Mouse (Mus musculus) gastrocnemius, adult 18-20 months (tissue): ENCODE measurements at regions not wholly inside any gene's neighbourhood (a gene's known extent, or its start where the extent isn't known, plus 50 kb on each side); places are given as distances from the start of the nearest gene placed in this dataset.
"Not testable (repeated sequence)": the region's sequence is repeated elsewhere in the genome, so short reads cannot be mapped to it uniquely, and the experiment has no call there.

Experiments
- DNase-seq: peaks from one replicate; pipeline ENCODE4 v3.0.0; 2021; ENCODE audit warnings: low spot score

- DNase-seq: no peak
Observed at GRCm38 (mm10) chr5:74829003-74829402, 126.3 kb upstream of the Lnx1 start.

GRCm38 (mm10) chr5:74827944-74828343, 125.2 kb upstream of the Lnx1 start:
- no peak for DNase-seq

DNA sequence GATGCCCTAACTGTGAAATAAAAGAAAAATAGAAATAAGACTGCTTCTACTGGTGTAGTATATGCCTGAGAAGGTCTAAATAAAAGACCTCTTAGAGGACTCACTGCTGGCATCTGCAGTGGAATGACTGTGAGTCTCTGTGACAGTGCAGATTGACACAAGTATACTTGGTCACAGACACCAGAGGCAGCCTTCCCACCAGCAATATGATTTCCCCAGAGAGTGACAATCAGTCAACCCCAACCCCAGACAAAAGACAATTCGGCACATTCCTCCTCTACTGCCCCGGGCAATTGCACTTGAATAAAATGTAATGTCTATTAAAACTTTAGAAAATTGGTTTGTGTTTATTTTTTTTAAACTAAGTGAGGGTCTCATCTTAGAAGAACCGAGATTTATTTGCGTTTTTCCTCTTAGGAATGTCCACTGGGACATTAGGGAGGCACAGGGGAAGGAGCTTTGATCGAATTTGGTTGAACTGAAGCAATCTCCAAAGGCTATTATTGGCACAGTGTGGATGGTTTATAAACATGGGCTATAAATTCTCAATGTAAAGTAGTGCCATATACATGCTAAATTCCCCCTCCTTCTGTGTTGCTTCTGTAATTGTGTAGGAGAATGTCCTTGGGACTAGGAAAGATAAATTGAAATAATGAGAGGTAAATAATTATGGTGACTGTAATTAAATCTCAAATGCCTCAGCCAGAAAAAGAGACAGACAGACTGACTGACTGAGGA, 123.0 kb upstream of the Lnx1 start:
- DNase-seq: no peak

- DNase-seq: no peak
Observed at GRCm38 (mm10) chr5:74823719-74824118, 121.0 kb upstream of the Lnx1 start.

DNA sequence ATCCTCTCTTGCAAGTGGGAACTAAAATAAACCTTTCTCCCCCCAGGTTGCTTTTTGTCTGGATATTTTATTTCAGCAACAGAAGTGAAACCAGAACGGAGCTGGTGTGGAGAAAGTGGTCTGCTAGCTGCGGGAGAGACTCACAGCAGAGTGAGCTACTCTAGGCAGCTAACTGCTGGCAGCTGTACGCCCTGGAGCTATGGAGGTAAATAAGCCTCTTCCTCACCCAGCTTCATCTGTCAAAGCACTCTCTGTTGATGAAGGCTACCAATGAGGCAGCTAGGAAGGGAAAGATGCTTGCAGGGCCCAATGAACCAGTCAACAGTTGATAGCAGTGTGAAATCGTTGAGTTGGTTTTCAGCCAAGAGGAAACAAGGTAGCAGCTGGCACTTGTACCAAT, 119.3 kb upstream of the Lnx1 start:
- DNase-seq: no peak

- no peak for DNase-seq
Observed at GRCm38 (mm10) chr5:74816523-74816922, 113.8 kb upstream of the Lnx1 start.

GRCm38 (mm10) chr5:74813396-74813795, 110.7 kb upstream of the Lnx1 start:
- DNase-seq: no peak

DNA sequence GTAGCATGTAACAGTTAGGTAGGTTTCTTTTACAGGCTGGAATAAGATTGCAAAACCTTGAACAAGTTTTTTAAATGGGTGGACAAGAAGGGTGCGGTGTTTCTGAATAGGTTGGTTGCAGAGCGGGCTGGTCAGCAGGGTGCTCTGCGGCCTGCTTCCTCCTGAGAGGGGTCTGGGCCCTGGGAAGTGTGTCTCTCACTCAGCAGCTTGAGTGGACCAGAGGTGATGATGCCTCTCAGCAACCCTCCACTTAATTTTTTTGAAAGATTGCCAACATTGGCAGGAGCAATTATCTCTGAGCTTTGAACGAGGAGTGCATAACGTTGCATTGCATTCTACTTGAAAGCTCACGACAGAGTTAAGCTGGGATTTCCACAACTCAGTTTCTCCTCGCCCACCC, 108.3 kb upstream of the Lnx1 start:
- DNase-seq: no peak

DNA sequence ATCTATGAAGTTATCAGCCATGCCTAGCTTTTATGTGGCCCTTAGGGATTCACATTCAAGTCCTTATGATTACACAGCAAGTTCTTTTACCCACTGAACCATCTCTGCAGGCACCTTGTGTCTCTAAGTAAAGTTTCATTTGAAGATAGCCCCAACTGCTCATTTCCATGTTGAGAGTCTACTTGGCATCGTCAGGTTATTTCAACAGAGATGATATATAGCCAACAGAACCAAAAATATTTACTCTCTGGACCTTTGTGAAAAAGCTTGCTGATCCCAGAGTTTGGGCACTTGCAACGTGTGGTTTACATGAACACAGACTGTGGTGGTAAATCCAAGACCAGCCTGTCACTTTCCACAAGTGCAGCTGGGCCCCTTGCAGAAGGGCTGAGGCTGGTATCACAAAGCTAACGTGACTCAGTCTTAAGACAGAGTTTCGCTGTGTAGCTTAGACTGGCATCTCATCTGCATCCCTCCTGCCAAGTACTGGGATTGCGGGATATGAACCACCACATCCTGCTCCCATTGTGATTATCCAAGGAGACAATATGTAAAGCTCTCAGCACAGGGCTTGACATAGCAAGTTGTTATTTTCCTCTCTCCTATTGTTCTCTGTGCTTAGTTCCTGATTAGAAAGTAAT, 105.0 kb upstream of the Lnx1 start:
- no peak for DNase-seq

GRCm38 (mm10) chr5:74801946-74802345, 99.2 kb upstream of the Lnx1 start:
- DNase-seq: no peak

- no peak for DNase-seq
Observed at GRCm38 (mm10) chr5:74800351-74800750, 97.6 kb upstream of the Lnx1 start.

GRCm38 (mm10) chr5:74796421-74797067, 93.8 kb upstream of the Lnx1 start:
- peak; percentile 46 for DNase-seq

DNA sequence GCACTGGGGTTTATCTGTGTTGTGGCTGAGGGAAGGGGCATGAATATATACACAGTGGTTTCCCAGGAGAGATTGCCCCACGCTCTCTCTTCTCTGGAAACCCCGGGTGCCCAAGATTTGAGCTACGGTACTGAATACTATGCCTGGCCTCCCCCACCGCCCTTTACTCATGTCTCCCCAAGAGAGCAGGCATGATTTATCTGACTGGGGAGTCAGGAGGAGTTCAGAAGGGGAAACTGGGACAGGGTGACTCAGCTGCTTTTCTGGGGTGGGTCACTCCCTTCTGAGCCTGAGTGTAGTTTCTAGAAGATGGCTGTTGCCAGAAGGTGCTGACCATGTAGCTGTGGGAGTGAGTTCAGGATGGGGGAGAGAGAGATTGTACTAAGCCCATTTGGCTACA, 92.0 kb upstream of the Lnx1 start:
- DNase-seq: peak; percentile 54

GRCm38 (mm10) chr5:74793431-74793830, 90.7 kb upstream of the Lnx1 start:
- DNase-seq: peak; percentile 54

- DNase-seq: peak; percentile 25
Observed at GRCm38 (mm10) chr5:74792936-74793335, 90.2 kb upstream of the Lnx1 start.

DNA sequence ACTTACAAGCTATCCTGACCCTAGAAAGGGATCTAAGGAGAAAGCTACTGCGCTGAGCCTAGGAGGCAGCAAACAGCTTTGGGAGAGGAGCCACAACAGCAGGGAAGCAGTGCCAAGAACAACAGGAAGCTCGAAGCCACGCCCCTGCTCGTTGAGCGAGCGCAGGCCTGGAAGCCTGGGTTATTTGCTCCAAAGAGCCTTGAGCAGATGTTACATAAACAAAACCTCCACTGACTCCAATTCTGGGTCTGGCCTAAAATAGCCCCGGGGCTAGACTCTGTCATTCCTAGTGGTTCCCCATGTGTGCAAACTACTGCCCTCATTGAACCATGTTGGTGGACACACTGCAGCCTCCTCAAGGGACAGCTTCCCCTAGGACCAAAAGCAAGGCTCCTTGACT, 89.6 kb upstream of the Lnx1 start:
- peak; percentile 91 for DNase-seq

DNA sequence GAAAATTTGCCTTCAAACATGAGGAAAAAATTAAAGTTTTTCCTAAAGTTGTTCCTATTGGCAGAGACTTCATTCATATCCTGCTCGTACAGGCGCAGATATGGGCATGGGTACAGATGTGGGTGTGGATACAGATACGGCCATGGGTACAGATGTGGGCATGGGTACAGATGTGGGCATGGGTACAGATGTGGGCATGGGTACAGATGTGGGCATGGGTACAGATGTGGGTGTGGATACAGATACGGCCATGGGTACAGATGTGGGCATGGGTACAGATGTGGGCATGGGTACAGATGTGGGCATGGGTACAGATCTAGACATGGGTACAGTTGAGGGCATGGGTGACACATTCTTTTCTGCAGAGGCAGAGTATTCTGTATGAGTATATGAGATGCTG, 87.8 kb upstream of the Lnx1 start:
- not testable (repeated sequence) for DNase-seq

DNA sequence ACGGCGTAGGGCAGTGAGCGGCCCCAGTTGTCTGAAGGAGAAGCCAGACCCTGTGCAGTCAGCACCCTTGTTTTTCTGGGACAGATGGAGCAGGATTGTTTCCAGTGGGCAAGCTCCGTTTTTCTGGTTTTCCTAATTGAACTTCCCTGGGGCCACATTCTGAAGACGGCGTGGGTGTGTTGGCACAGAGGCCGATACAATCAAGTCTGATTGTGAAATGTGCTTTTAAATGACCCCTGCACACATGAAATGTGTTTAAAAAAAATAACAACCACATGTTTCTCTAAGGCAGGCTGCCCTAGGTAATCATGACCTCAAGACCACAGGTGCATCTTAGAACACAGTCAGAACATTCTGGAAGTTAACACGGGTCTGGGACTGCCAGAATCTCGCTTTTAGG, 81.2 kb upstream of the Lnx1 start:
- DNase-seq: peak; percentile 63

DNA sequence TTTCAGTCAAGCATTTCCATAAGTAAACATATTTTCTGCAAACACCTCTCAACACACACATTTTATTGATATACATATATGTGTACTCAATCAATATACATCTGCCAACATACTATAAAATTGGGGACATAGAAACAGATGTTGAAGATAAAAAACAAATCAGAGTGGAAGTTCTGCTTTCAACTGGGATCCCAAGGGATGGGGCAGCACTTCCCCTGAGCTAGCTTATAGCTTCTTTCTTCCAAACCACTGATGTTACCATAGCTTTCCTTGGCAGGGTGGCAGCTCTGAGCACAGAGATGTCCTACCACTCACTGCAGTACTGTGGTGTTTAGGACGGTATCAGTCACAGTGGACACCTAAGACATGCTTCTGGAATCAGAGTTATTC, 75.4 kb upstream of the Lnx1 start:
- DNase-seq: no peak

- DNase-seq: no peak
Observed at GRCm38 (mm10) chr5:74777381-74778075, 74.8 kb upstream of the Lnx1 start.

GRCm38 (mm10) chr5:74776081-74776480, 73.4 kb upstream of the Lnx1 start:
- DNase-seq: no peak

- no peak for DNase-seq
Observed at GRCm38 (mm10) chr5:74775596-74775995, 72.9 kb upstream of the Lnx1 start.
